25 mouse cellular contexts compared by ENCODE assay signal in genomic region chr4:46814236-46814635, GRCm38 (mm10).
DNase-seq lines count a peak whose midpoint lies in the region; TF ChIP-seq lines count a peak whose summit lies in the region.
"Had no signal": no experiment of that assay in that cellular context is flagged by ENCODE, and none has a peak within 500 bp of the region (broad histone marks: within the 10 kb centered on the region; RNA-seq: fewer than 3 reads in every experiment).

No protein-coding gene starts in this region.

- H3K27ac ChIP-seq in layer of hippocampus, adult 2 months = peak overlapping the region; percentile 55; the same call in 1 of the 2 replicates
- H3K27ac ChIP-seq: forebrain, embryonic 12.5 days; heart, embryonic 10.5 days; hindbrain, embryonic 13.5 days; kidney, postnatal 0 days; limb, embryonic 13.5 days; lung, embryonic 15.5 days; midbrain, embryonic 12.5 days; neural tube, embryonic 12.5 days had no signal

- H3K4me3 ChIP-seq in layer of hippocampus, adult 2 months = no peak overlapping the region
- H3K4me3 ChIP-seq: erythroblast, embryonic 14.5 days; forebrain, embryonic 12.5 days; heart, embryonic 10.5 days; hindbrain, embryonic 13.5 days; limb, embryonic 13.5 days; lung, embryonic 15.5 days; megakaryocyte, embryonic 14.5 days; midbrain, embryonic 12.5 days; myocyte; neural tube, embryonic 12.5 days had no signal

- TF ChIP-seq CTCF in layer of hippocampus, adult 2 months (conservative IDR thresholded peaks at IDR 0.05) = no peak

- intact Hi-C loops in heart, postnatal 14 days (cut with DNase I) = no loop called here

- peak; percentile 95 for DNase-seq in heart, adult 11 months
- DNase-seq in heart, postnatal 14 days = no peak
- no peak for DNase-seq in layer of hippocampus, adult 2 months (ENCODE audit: low spot score in 2 of 2)
- no peak for DNase-seq in layer of hippocampus, adult 9-11 months
- DNase-seq in gastrocnemius, adult 8-10 months (ENCODE audit: low spot score in 2 of 2) = peak; percentile 65 to 73
- peak; percentile 92 for DNase-seq in skeletal muscle tissue, adult 2 months (ENCODE audit: low read depth, low spot score)
- no peak for DNase-seq in lung, postnatal 14 days
- DNase-seq: adrenal gland, adult 2 months; B cell, adult 2 months; forebrain, postnatal 0 days; heart, postnatal 10 days; kidney, adult 8-10 months; lung, postnatal 36 days; thymus, postnatal 4 days had no signal

Comparison
In these comparisons a context has a peak if more than half of its experiments do, and no peak if none do; other contexts are left out.
1. DNase-seq: peak in heart, adult 11 months (single experiment), gastrocnemius, adult 8-10 months (2 of 2) and skeletal muscle tissue, adult 2 months (single experiment); none in heart, postnatal 14 days (0 of 2), layer of hippocampus, adult 2 months (0 of 2), layer of hippocampus, adult 9-11 months (single experiment) and lung, postnatal 14 days (single experiment).